Mouse (Mus musculus) c-Kit-positive CD71-positive TER-119-positive erythroid progenitor cells, embryonic 14.5 days (primary cell): ENCODE measurements around the gene Bnc2.

Source experiments
- DNase-seq: peaks from one replicate; pipeline ENCODE4 v3.0.0-alpha.2; 2013; ENCODE audit warnings: low spot score

Bnc2 gene

DNA sequence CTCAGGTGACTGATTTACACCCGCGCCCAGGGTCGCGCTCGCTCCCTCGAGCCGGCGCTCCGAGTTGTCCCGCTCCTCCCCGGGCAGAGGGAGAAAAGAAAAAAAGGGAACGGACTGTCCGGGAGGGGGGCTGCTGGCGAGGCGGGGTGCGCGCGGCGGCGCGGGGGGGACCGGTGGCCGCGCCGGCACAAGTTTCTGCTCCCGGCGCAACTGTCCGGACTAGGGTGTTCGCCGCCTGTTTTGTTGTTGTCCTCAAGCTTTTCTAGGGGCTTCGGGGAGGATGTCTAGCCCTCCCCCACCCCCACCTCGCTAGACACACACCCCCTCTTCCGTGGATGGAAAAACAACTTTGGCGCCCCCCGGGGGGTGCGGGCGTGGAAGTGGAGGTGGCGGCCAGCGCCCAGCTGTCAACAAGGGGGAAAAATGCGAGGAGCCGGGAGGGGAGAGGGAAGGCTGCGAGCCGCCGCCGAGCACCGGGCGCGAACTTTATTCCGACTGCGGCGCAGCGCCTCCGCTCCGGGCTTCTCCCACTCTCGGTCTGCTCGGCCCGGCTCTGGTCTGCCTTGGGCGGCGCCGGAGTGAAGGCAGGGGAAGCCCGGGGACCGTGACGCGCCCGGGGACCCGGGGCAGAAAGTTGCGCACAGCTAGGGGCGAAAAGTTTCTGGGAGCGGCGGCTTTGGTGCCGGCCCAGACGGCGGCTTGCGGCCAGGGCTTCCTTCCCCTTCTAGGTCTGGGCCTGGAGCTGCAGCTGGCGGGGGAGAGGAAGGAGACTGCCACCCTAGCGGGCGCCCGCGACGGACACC, at the start of gene Bnc2:
TSS of gene Bnc2 (minus strand) at position 105 of the 803 bp plus-strand sequence.
- no peak for DNase-seq

DNA sequence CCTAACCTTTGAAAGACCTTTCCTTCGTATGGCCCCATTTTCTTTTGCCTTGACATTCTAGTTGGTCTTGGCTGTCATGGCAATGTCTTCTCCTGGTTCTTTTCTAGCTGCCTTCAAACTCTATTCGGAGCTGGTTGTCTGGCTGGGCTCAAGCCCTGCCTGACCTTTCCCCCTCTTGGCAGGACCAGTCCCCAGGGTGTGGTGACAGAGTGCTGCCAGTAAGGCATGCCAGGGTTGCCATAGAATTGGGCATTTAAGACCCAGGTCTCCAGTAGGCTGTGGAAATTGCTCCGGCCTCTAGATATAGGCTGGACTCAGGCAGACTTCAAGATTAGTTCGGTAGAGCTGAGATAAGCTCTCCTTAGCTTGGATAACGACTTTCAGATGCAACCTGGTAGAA, 32.9 kb upstream of the Bnc2 start:
- no peak for DNase-seq

DNA sequence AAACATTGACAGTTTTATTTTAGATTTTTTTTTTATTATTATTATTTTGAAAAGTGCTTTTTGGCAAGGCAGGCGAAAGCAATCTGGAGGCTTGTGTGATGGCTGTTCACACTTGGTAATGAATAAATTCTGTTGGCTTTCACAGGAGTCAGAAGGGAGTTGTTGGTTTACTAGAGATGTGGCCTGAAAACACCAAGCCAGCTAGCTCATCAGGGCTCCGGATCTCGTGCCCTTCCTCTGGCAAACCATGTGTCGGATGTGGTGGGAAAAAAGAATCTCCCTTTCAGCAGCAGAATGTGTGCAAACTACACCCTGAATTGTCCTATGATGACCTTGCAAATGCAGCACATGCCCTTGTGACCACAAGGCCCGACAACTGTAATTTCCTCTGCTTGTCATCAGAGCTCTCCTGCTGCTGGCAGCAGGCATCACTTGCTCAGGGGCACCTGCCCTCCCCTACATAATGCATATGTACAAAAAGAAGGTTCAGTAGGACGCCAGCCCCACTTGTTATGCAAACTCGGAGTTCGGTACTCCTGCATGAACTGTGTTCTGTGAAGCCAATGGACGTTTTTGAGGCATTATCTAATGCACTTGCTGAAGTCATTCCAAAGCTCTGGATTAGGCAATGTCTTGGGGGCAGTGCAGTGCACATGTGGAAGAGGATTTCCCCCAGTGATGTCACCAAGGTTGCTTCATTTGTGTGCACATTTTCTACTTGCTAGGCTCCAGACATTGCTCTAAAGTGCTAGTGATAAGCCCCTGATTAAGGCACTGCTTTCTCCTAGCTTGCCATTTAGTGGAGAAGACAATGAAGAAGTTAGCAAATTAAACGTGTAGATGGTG, 10.7 kb upstream of the Bnc2 start:
- DNase-seq: no peak

DNA sequence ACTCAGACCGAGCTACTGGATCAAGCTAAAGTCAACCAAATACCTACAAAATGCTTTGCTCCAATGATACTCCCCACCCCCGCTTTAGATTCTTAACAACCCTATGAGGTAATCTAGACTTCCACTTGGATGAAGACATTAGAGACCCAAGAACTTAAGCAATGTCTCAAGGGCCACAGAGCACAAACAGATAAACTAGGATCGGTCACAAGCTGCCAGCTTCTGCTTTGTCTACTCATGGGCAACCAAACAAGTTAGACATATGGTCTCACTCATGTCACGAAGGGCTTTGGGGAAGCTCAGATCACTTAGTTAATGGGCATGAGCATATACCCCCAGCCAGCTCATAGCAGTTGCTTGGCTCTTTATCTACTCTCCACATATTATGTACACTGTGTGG, 9.9 kb upstream of the Bnc2 start:
- no peak for DNase-seq

DNA sequence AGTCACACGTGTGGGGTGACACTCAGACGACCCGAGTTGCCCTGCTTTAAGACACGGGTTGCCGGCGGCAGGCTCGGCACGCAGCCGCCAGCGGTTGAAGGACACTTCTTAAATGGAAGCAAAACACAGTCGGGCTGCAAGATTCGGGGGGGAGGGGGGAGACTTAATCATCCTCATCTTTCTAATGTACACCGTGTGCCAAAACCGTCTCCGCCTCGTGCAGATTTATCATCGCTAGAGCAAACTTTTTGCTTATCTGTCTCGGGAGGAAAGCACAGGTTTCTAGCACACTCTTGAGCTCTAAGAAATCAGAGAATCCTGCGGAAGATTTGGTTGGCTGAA, 870 bp upstream of the Bnc2 start:
- DNase-seq: no peak

DNA sequence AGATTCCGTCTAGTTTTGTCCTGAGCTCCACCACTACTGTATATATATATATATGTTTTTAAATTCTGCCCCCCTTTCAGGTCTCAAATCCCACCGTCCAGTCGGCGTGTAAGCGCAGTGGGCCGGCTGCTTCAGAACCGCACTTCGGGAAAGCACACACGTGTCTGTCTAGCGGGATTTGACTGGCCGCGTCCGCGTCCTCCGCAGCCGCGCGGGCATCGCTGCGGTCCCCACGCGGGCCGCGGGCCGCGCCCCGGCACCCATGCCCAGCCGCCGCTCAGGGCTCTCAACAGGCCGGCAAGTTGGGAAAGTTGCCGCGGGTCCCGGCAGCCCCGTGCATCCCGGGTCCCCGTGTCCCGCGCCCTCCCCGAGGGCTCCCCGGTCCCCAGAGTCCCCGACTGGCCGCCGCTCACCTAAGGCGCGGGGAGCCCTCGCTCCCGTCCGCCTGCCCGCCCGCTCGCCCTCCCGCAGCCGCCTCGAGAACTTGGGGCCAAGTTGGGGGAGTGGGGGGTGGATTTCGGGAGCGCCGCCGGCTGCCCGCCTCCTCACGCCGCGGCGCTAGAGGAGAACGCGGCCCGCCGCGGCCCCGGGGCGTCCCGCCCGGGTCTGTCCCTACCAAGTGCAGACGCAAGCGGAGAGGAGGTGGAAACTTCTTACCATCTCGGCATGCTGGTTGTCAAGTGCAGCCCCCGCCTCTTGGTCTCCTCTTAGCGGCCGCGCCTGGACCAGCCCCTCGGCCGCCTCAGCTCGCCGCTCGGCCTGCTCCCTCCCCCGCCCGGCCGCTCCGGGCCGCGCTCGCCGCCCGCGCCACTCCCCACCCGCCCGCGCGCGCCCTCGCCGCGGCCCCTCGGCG, 531 bp downstream of the Bnc2 start:
- no peak for DNase-seq

DNA sequence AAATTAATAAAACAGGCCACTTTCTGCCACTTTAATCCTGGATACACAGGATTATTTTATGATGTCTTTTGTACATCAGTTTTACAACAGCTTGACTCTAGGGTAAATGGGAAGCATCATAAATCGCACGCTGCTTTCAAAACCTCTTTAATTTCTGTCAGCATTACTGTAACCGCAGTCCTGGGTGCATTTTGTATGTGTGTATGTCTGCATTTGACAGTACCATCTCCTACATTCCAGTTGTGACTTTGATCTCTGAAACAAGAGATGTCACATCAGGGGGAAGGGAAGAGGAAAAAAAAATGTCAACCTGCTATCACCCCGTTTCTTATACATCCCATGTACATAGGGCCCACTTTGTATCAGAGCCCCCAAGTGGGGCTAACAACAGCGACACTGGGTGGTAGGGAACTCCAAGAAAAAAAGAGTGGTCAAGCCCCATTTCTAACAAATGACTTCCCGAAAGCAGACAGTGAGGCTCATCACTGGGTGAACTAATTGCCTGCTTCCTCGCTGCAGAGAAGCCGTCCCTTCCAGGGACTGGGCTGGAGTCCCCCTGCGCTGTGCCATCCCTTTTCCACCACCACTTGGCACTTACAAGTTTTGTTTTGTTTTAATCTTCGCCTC, 1.3 kb downstream of the Bnc2 start:
- DNase-seq: no peak

DNA sequence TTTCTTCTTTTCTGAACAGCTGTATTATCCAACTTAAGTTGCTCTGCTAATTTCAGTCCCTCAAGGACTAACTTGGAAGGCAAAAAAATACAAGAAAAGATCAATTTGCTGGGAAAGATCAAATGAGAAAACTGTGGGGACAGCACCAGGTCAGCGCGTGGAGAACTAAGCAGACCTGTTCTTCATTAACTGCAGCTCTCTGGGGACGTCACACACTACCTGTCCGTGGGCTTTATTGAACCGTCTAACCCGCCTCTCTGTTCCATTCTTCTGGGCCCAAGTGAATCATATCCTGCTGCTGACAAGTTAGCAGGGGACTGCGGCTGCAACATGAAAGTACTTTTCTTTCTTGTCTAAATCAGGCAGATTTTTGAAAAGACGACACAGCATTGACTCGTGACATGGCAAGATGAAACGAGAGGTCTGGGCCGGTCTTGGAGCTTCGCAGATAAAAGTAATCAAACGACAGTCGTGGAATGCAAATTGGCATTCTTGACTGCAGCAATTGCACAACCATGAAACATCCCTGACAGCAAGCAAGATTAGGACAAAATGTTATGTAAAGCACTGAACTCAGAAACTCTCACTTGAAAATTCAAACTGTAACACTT, 2.8 kb downstream of the Bnc2 start:
- no peak for DNase-seq

DNA sequence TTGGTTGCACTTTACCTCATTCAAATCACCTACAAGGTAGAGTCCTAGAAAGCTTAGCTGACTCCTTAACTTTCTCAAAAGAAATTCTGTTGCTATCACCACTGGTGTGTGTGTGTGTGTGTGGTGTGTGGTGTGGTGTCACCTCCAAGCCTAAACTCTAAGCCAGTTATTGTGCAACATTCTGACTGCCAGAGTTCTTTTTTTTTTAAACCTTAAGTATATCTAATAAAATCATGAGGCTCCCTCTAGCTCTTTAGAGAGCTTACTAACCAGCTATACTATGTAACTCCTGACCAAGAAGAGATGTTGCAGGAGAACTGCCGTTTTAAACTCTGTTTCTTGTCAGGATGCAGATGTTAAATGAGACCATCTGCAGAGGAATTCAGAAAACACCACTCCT, 4.1 kb downstream of the Bnc2 start:
- DNase-seq: no peak

DNA sequence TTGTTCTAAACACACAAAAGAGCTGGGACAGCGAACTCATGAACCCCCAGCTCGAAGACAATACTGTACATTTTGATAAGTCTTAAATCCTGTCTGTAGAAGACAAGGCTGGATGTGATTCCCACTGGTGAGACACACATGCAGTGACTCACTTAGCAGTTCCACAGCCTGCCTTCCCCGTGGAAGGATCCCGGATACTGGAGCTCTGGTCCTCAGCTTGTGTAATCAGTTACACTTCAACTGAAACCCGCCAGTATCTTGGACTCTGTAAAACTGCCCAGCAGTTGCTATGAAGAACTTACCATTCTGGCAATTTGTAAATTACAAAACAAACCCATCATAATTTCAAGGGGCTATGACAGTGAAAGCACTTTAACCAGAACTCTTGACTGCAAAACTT, 5.4 kb downstream of the Bnc2 start:
- DNase-seq: no peak

DNA sequence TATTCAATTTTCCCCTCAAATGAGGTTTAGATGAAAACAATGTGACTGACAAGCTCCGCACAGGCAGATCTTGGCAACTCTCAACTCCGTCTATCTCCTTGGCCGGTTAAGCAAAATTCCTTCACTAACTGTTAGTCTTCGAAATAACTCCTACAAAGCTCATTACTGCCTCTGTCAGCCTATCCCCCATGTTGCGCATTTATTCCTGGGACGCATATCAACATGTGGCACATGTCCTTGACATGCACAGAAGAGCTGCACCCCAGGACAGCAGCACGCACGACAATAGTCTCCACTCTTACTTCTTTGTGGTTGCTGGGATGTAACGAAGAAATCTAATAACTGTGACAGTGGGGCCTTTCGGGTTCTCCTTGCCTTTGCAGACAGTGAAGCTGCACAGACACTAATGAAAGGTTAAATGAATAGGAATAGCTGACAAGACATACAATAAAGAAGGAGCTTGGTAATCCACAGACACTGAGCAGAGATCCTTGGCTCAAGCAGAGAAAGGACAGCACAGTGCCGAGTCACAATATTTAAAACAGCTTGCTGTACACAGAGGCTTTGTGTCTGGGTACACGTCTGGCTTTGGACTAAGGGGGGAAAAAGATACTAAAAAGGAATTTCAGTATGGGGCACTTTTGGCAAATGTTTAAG, 6.0 kb downstream of the Bnc2 start:
- DNase-seq: no peak

DNA sequence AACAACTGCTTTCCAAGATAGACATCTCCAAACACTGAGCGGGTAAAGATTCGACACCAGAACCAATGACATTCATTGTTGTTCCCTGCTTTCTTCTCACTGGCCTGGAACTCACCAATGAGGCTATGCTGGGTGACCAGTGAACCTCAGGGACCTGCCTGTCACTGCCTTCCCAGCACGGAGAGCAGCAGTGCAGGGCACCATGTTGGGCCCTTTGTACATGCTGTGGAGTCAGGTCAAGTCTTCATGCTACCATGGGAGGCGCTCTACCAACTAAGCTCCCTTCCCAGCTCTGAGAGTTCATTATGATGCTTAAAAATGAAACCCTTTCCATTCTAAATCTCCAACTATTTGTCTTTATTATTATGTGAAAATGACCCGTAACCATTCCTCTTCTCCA, 6.8 kb downstream of the Bnc2 start:
- no peak for DNase-seq

DNA sequence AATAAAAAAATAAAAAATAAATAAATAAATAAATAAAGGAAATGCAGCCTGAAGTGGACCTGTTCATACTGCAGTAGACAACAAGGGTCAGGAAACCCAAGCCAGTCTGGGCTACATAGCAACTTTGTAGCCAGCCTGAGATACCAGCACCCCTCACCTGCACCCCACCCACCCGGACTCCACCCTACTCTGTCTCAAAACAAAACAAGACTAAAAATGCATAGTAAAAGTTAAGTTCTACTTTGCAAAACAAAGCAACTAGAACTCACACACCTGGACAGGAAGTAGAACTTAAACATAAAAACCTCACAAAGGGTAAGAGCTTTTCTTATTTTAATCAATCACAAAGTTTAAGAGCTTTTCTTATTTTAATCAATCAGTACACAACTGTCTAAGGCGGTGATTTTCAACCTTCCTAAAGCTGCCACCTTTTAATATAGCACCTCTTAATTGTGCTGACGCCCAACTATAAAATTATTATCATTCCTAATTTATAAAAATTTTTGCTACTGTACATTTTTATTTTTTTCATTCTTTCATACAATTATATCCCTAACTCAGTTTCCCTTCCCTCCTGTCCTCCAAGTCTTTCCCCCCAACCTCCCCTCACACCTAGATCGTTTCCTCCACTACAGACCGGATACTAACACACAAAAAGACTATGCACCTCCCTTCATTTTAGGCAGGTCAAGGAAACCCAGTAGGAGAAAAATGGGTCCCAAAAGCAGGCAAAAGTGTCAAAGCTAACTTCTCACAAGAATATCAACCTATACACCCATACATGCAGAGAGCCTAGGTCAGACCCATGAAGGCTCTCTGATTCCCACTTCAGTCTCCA, 12.6 kb downstream of the Bnc2 start:
- DNase-seq: no peak

DNA sequence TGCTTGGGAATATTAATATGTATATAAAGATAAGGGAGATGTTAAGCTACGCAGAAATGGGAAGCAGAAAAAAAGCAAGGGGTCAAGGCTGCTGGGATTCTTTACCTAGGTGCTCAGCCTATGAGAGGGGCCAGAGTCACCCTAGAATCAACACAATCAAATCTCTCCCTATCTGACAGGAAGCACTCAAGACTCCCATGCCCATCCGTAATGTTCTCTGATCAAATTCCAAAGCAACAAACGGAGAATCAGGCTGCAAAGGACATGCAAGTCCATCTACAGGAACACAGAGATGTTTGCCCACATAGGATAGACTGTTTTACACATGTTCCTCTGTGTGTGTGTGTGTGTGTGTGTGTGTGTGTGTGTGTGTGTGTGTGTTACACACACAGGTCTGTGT, 13.7 kb downstream of the Bnc2 start:
- DNase-seq: no peak

DNA sequence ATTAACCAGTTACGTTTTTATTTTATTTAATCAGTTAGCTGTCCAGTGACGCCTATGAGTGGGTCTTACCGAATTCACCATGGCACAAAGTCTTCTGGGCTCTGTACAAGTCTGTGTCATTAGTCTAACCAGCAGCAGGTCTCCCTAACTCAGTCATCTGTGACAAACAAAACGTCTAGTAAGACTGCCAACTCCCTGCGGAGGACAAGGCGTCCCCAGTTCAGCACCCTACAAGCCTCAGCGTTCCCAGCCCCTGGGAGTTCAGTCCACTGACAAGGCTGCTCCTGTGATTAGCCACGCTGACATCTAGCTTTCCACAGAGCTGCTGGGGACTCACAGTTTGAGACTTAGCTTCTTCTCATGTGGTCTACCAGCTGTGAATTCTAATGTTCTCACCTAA, 23.3 kb downstream of the Bnc2 start:
- no peak for DNase-seq

DNA sequence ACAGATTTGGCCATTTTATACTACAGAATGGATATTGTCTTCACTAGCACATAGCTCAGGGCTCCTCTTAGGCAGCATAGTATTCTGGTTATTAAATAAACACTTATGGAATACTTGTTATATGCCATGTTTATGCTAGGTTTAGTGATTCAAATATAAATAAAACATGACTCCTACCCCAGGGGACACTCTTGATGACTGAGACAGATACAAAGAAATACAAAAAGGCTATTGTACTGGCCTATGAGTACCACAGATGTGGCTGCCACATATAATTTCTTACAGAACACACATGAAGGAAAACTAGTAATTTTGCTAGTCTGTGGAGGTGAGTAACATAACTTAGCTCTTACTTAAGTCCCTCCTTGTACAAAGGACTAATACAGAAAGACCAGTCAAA, 28.5 kb downstream of the Bnc2 start:
- no peak for DNase-seq

DNA sequence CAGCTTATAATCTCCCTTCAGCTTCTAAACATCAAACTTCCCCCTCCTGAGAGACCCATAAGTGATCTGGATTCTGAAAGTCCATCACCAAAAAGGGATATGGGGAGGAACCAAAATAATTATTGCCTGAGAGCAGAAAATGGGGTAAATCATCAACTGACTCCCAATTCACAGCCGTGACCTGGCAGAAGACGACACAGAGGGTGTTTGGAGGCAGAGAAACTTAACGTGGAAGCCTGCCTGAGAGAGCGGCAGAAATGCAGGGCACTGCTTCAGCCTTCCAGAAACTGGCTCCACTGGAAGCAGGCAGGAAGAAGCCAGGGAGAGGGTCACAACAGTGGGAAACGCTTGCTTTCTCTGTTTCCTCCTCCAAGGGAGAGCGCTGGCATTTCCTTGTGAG, 35.9 kb downstream of the Bnc2 start:
- DNase-seq: no peak

DNA sequence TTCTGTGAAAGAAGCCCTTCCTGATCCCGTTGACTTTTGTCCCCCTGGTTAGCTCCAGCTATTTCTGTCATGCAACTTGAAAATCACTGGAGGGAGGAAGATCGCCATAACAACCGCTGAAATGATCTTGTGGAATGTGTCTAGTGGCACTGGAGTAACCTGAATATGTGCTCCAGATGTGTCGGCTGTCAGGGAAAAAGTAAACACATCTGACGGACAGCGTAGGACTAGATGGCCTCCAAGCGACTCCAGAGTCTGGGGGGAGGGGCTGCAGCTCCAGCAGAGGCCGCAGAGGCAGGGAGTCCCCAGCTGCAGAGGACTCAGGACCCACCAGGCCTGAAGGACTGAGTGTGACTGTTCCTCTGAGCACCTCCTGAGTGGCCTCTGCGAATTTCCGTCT, 37.4 kb downstream of the Bnc2 start:
- DNase-seq: no peak

DNA sequence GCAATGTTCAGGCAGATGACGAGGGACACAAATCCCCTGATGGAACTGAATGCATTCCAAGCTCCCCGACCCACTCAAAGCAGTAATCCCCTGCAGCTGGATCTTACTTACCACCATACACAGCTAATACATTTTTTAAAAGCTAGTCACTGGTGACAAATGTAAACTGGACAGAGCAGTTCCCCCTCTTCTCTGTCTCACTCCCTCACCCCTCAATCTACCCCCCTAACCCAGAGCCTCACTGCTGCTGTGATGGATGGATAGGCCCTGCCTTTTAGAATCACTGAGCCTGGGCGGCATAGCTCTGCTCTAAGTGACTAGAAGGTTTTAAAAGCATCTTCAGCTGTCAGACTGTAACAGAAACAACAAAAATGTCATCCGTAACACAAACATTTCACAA, 40.3 kb downstream of the Bnc2 start:
- no peak for DNase-seq

DNA sequence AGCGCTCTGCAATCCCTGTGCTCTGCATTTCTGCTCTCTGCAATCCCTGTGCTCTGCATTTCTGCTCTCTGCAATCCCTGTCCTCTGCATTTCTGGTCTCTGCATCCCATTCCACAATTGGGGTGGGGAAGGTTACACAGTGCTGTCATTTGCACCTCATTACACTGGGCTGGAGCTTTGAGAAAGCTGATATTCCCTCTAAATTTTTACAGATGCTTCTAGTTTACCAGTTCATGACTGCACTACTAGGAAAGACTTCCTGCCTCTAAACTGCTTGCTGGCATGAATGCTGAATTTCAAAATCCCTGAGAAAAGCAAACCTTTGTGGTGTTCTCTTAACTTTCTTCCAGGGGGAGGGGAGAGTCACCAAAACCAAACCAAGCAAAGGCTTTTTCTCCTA, 41.1 kb downstream of the Bnc2 start:
- no peak for DNase-seq
